Mouse (Mus musculus): Measurements from ENCODE around the gene Nr2e3. TPM values are rescaled to one million over a fixed set of nuclear protein-coding genes. Genes with fewer than 3 reads are reported as not detected.

Nr2e3 gene
- polyA plus RNA-seq (2014; fragmentation: Nextera tagmentation; extraction: Ambion mirVana), result not detected in 2 replicates

DNA sequence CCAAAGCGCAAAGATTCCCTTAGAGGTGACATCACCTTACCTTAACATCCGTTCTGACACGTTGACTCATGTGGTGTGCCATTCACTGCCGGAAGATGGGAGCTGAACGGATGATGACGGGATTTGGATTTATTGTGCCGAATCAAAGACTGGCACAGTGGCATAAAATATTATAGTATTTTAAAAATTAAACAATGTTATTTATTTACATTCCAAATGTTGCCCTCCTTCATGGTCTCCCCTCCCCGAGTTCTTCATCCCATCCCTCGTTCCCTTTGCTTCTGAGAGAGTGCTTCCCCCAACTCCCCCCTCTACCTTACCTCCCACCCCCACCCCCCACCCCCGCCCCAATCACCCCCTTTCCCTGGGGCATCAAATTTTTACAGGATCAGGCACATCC, at the start of gene Nr2e3:
TSS of gene Nr2e3 (minus strand) at position 101 of the 400 bp plus-strand sequence.
- no peaks in the 10 kb centered on the region for H3K9me3 ChIP-seq (ENCODE audit: control insufficient read depth, low read length)
- ATAC-seq (ENCODE audit: insufficient number of reproducible peaks, insufficient read depth, low FRiP score, low read depth), result no peak
- whole genome bisulfite sequencing, result 84% methylated on average over 10 of the region's 10 CpGs
- H3K4me3 ChIP-seq (ENCODE audit: control insufficient read depth in 1 of 2, insufficient read depth in 1 of 2, low read depth in 1 of 2, low read length in 2 of 2), result no peak within 1 kb of the TSS
- H3K27me3 ChIP-seq (ENCODE audit: control insufficient read depth, insufficient read depth, low read length), result no peaks in the 10 kb centered on the region
- no peak within 1 kb of the TSS for H3K27ac ChIP-seq (replicated peaks in 1 of 2; ENCODE audit: control insufficient read depth in 1 of 2, insufficient read depth in 1 of 2, low read depth in 2 of 2, low read length in 2 of 2)
- peaks cover 13 to 20% of the 10 kb centered on the region in 2 experiments for H3K4me1 ChIP-seq (ENCODE audit: control insufficient read depth in 2 of 2, insufficient read depth in 2 of 2, low read length in 2 of 2)
- H3K9ac ChIP-seq (ENCODE audit: low read length), result no peak within 1 kb of the TSS
- H3K4me2 ChIP-seq (ENCODE audit: low read length), result no peak within 1 kb of the TSS
- H3K36me3 ChIP-seq (ENCODE audit: control insufficient read depth, insufficient read depth, low read length), result no peaks in the 10 kb centered on the region

GRCm38 (mm10) chr9:60008936-60009335, 48.5 kb upstream of the Nr2e3 start:
- Histone ChIP-seq H3K9me3 (ENCODE audit: control insufficient read depth, low read length) (no peaks in the 10 kb centered on the region), H3K4me1 (ENCODE audit: control insufficient read depth in 2 of 2, insufficient read depth in 2 of 2, low read length in 2 of 2) (peaks cover 4 to 5% of the 10 kb centered on the region in 2 experiments), H3K4me3 (ENCODE audit: control insufficient read depth in 1 of 2, insufficient read depth in 1 of 2, low read depth in 1 of 2, low read length in 2 of 2) (no peak overlapping the region), H3K9ac (ENCODE audit: low read length) (0 out of 2 replicates have a peak overlapping the region, but pooled peaks have one; percentile 40), H3K36me3 (ENCODE audit: control insufficient read depth, insufficient read depth, low read length) (no peaks in the 10 kb centered on the region), H3K4me2 (ENCODE audit: low read length) (no peak overlapping the region), H3K27me3 (ENCODE audit: control insufficient read depth, insufficient read depth, low read length) (no peaks in the 10 kb centered on the region), H3K27ac (replicated peaks in 1 of 2; ENCODE audit: control insufficient read depth in 1 of 2, insufficient read depth in 1 of 2, low read depth in 2 of 2, low read length in 2 of 2) (peak overlapping the region in 1 of 2 experiments; percentile 43; a peak in 2 of 4 replicates)
- WGBS, result 26% methylated on average over 7 of the region's 7 CpGs
- no peak for ATAC-seq (ENCODE audit: insufficient number of reproducible peaks, insufficient read depth, low FRiP score, low read depth)

DNA sequence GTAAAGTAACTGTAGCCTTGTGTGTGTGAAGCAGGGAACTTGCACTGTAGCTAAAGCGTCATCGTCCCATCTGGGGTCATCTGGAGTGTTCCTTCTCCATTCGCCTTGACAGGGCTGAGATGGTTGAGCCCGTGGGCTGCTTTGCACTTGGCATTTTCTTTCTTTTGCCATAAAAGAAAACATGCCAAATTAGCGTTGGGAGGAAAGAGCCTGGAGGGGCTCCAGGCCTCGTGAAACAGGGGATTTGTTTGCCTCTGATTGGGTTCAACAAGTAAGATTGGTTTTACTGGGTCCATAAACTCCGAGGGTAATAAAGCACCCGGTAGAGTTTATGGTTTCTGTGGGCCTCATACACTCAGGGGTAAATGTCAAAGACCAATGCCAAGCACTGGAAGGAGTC, 41.9 kb upstream of the Nr2e3 start:
- H3K9ac ChIP-seq (ENCODE audit: low read length), result no peak overlapping the region
- ATAC-seq (ENCODE audit: insufficient number of reproducible peaks, insufficient read depth, low FRiP score, low read depth), result no peak
- 89% methylated on average over 8 of the region's 8 CpGs for WGBS
- H3K4me3 ChIP-seq (ENCODE audit: control insufficient read depth in 1 of 2, insufficient read depth in 1 of 2, low read depth in 1 of 2, low read length in 2 of 2), result no peak overlapping the region
- H3K27me3 ChIP-seq (ENCODE audit: control insufficient read depth, insufficient read depth, low read length), result no peaks in the 10 kb centered on the region
- no peak overlapping the region for H3K27ac ChIP-seq (replicated peaks in 1 of 2; ENCODE audit: control insufficient read depth in 1 of 2, insufficient read depth in 1 of 2, low read depth in 2 of 2, low read length in 2 of 2)
- H3K9me3 ChIP-seq (ENCODE audit: control insufficient read depth, low read length), result no peaks in the 10 kb centered on the region
- H3K4me2 ChIP-seq (ENCODE audit: low read length), result no peak overlapping the region
- no peaks in the 10 kb centered on the region for H3K36me3 ChIP-seq (ENCODE audit: control insufficient read depth, insufficient read depth, low read length)
- no peaks in the 10 kb centered on the region for H3K4me1 ChIP-seq (ENCODE audit: control insufficient read depth in 2 of 2, insufficient read depth in 2 of 2, low read length in 2 of 2)

DNA sequence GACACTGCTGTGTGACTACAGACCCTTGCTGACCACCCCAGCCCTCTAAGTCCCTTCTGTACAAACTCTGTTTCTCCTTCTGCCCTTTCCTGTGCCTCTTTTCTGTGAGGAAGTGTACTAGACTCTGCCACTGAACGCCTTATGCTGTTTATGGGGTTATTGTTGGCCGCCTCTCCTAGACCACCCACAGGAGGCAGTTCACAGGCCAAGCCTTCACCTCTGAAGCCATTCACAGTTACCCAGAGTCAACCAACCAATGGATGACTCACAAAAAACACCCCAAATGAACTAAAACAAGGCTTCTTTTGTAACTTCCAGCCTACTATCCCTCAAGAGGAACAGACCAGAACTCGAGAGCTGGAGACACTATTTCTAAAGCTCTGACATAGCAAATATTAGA, 41.0 kb upstream of the Nr2e3 start:
- no peak overlapping the region for H3K4me3 ChIP-seq (ENCODE audit: control insufficient read depth in 1 of 2, insufficient read depth in 1 of 2, low read depth in 1 of 2, low read length in 2 of 2)
- no peaks in the 10 kb centered on the region for H3K4me1 ChIP-seq (ENCODE audit: control insufficient read depth in 2 of 2, insufficient read depth in 2 of 2, low read length in 2 of 2)
- 84% methylated on average over 3 of the region's 3 CpGs for WGBS
- H3K4me2 ChIP-seq (ENCODE audit: low read length), result no peak overlapping the region
- ATAC-seq (ENCODE audit: insufficient number of reproducible peaks, insufficient read depth, low FRiP score, low read depth), result no peak
- no peaks in the 10 kb centered on the region for H3K36me3 ChIP-seq (ENCODE audit: control insufficient read depth, insufficient read depth, low read length)
- no peaks in the 10 kb centered on the region for H3K9me3 ChIP-seq (ENCODE audit: control insufficient read depth, low read length)
- no peak overlapping the region for H3K27ac ChIP-seq (replicated peaks in 1 of 2; ENCODE audit: control insufficient read depth in 1 of 2, insufficient read depth in 1 of 2, low read depth in 2 of 2, low read length in 2 of 2)
- H3K9ac ChIP-seq (ENCODE audit: low read length), result no peak overlapping the region
- no peaks in the 10 kb centered on the region for H3K27me3 ChIP-seq (ENCODE audit: control insufficient read depth, insufficient read depth, low read length)

DNA sequence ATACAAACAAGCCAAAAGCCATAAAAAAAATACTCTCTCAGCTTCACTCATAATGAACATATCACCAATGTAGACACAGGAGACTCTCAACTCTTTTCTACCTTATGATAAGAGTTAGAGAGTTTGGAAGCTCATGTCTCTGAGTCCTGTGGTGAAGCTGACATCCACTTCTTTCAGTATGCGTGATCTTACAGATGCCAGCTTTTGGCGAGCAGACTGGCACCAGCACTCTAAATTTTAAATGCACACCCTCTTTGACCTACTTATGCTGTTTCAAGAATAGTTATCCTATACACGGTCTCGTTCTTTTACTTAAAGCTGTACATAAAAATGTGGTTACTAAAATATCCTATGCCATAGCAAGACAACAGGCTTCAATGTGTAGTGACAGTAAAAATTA, 37.3 kb upstream of the Nr2e3 start:
- Histone ChIP-seq H3K4me3 (ENCODE audit: control insufficient read depth in 1 of 2, insufficient read depth in 1 of 2, low read depth in 1 of 2, low read length in 2 of 2) (no peak overlapping the region), H3K27me3 (ENCODE audit: control insufficient read depth, insufficient read depth, low read length) (no peaks in the 10 kb centered on the region), H3K9me3 (ENCODE audit: control insufficient read depth, low read length) (no peaks in the 10 kb centered on the region), H3K9ac (ENCODE audit: low read length) (no peak overlapping the region), H3K4me1 (ENCODE audit: control insufficient read depth in 2 of 2, insufficient read depth in 2 of 2, low read length in 2 of 2) (no peaks in the 10 kb centered on the region), H3K4me2 (ENCODE audit: low read length) (no peak overlapping the region), H3K27ac (replicated peaks in 1 of 2; ENCODE audit: control insufficient read depth in 1 of 2, insufficient read depth in 1 of 2, low read depth in 2 of 2, low read length in 2 of 2) (no peak overlapping the region), H3K36me3 (ENCODE audit: control insufficient read depth, insufficient read depth, low read length) (no peaks in the 10 kb centered on the region)
- no peak for ATAC-seq (ENCODE audit: insufficient number of reproducible peaks, insufficient read depth, low FRiP score, low read depth)
- 87% methylated on average over 4 of the region's 4 CpGs for WGBS

GRCm38 (mm10) chr9:59991407-59991806, 30.9 kb upstream of the Nr2e3 start:
- no peak overlapping the region for H3K9ac ChIP-seq (ENCODE audit: low read length)
- no peak overlapping the region for H3K4me3 ChIP-seq (ENCODE audit: control insufficient read depth in 1 of 2, insufficient read depth in 1 of 2, low read depth in 1 of 2, low read length in 2 of 2)
- H3K27ac ChIP-seq (replicated peaks in 1 of 2; ENCODE audit: control insufficient read depth in 1 of 2, insufficient read depth in 1 of 2, low read depth in 2 of 2, low read length in 2 of 2), result no peak overlapping the region
- no peaks in the 10 kb centered on the region for H3K36me3 ChIP-seq (ENCODE audit: control insufficient read depth, insufficient read depth, low read length)
- WGBS, result 75% methylated on average over 5 of the region's 5 CpGs
- ATAC-seq (ENCODE audit: insufficient number of reproducible peaks, insufficient read depth, low FRiP score, low read depth), result no peak
- no peaks in the 10 kb centered on the region for H3K27me3 ChIP-seq (ENCODE audit: control insufficient read depth, insufficient read depth, low read length)
- no peaks in the 10 kb centered on the region for H3K9me3 ChIP-seq (ENCODE audit: control insufficient read depth, low read length)
- H3K4me1 ChIP-seq (ENCODE audit: control insufficient read depth in 2 of 2, insufficient read depth in 2 of 2, low read length in 2 of 2), result no peaks in the 10 kb centered on the region
- H3K4me2 ChIP-seq (ENCODE audit: low read length), result no peak overlapping the region

GRCm38 (mm10) chr9:59989864-59990263, 29.4 kb upstream of the Nr2e3 start:
- H3K36me3 ChIP-seq (ENCODE audit: control insufficient read depth, insufficient read depth, low read length), result no peaks in the 10 kb centered on the region
- no peak overlapping the region for H3K4me3 ChIP-seq (ENCODE audit: control insufficient read depth in 1 of 2, insufficient read depth in 1 of 2, low read depth in 1 of 2, low read length in 2 of 2)
- no peaks in the 10 kb centered on the region for H3K27me3 ChIP-seq (ENCODE audit: control insufficient read depth, insufficient read depth, low read length)
- 3% methylated on average over 1 of the region's 1 CpGs for WGBS
- no peak overlapping the region for H3K9ac ChIP-seq (ENCODE audit: low read length)
- no peaks in the 10 kb centered on the region for H3K9me3 ChIP-seq (ENCODE audit: control insufficient read depth, low read length)
- H3K27ac ChIP-seq (replicated peaks in 1 of 2; ENCODE audit: control insufficient read depth in 1 of 2, insufficient read depth in 1 of 2, low read depth in 2 of 2, low read length in 2 of 2), result no peak overlapping the region
- ATAC-seq (ENCODE audit: insufficient number of reproducible peaks, insufficient read depth, low FRiP score, low read depth), result no peak
- H3K4me1 ChIP-seq (ENCODE audit: control insufficient read depth in 2 of 2, insufficient read depth in 2 of 2, low read length in 2 of 2), result no peaks in the 10 kb centered on the region
- H3K4me2 ChIP-seq (ENCODE audit: low read length), result no peak overlapping the region

- no peak overlapping the region for H3K4me2 ChIP-seq (ENCODE audit: low read length)
- no peak for ATAC-seq (ENCODE audit: insufficient number of reproducible peaks, insufficient read depth, low FRiP score, low read depth)
- no peak overlapping the region for H3K27ac ChIP-seq (replicated peaks in 1 of 2; ENCODE audit: control insufficient read depth in 1 of 2, insufficient read depth in 1 of 2, low read depth in 2 of 2, low read length in 2 of 2)
- no peaks in the 10 kb centered on the region for H3K27me3 ChIP-seq (ENCODE audit: control insufficient read depth, insufficient read depth, low read length)
- no peak overlapping the region for H3K9ac ChIP-seq (ENCODE audit: low read length)
- no peaks in the 10 kb centered on the region for H3K4me1 ChIP-seq (ENCODE audit: control insufficient read depth in 2 of 2, insufficient read depth in 2 of 2, low read length in 2 of 2)
- no peak overlapping the region for H3K4me3 ChIP-seq (ENCODE audit: control insufficient read depth in 1 of 2, insufficient read depth in 1 of 2, low read depth in 1 of 2, low read length in 2 of 2)
- no peaks in the 10 kb centered on the region for H3K9me3 ChIP-seq (ENCODE audit: control insufficient read depth, low read length)
- WGBS, result 70% methylated on average over 3 of the region's 3 CpGs
- no peaks in the 10 kb centered on the region for H3K36me3 ChIP-seq (ENCODE audit: control insufficient read depth, insufficient read depth, low read length)
Observed at GRCm38 (mm10) chr9:59985900-59986572, 25.6 kb upstream of the Nr2e3 start.

Measured in heart, embryonic 14.5 days (tissue).